Mouse (Mus musculus): ENCODE results near the gene Faf2.
A peak's percentile ranks its signal among the peaks of the same experiment; 100 is the strongest.

Faf2 gene

GRCm38 (mm10) chr13:54683301-54683700, 61.7 kb downstream of the Faf2 start:
- DNase-seq: no peak

GRCm38 (mm10) chr13:54684140-54684896, 62.7 kb downstream of the Faf2 start:
- DNase-seq: peak; percentile 52

GRCm38 (mm10) chr13:54685174-54685573, 63.6 kb downstream of the Faf2 start:
- peak; percentile 62 for DNase-seq

- peak; percentile 57 for DNase-seq
These were observed 64.8 kb downstream of the Faf2 start for GRCm38 (mm10) chr13:54686139-54687053.

- DNase-seq: peak; percentile 78
These were observed 65.5 kb downstream of the Faf2 start for GRCm38 (mm10) chr13:54687096-54687495.

- DNase-seq: peak; percentile 98
These were observed 66.2 kb downstream of the Faf2 start for GRCm38 (mm10) chr13:54687575-54688424.

- peak; percentile 54 for DNase-seq
These were observed 68.7 kb downstream of the Faf2 start for GRCm38 (mm10) chr13:54690151-54690740.

GRCm38 (mm10) chr13:54691737-54692136, 70.2 kb downstream of the Faf2 start:
- DNase-seq: no peak

GRCm38 (mm10) chr13:54692711-54693557, 71.3 kb downstream of the Faf2 start:
- peak; percentile 73 for DNase-seq

- DNase-seq: peak; percentile 99
These were observed 72.2 kb downstream of the Faf2 start, which contains the start of gene Rnf44 for GRCm38 (mm10) chr13:54693558-54694347. Rnf44 (minus strand) TSS chr13:54693907.

GRCm38 (mm10) chr13:54694348-54695060, 72.9 kb downstream of the Faf2 start:
- peak; percentile 94 for DNase-seq

- peak; percentile 59 for DNase-seq
These were observed 74.1 kb downstream of the Faf2 start for GRCm38 (mm10) chr13:54695479-54696230.

- DNase-seq: no peak
These were observed 79.7 kb downstream of the Faf2 start, which contains the start of gene Cdhr2 for GRCm38 (mm10) chr13:54701243-54701642. Cdhr2 (plus strand) TSS chr13:54701461.

GRCm38 (mm10) chr13:54702507-54702906, 80.9 kb downstream of the Faf2 start:
- DNase-seq: no peak

- DNase-seq: no peak
These were observed 83.3 kb downstream of the Faf2 start for GRCm38 (mm10) chr13:54704890-54705289.

GRCm38 (mm10) chr13:54710866-54711265, 89.3 kb downstream of the Faf2 start:
- DNase-seq: no peak

Data from cerebellum, adult 9-10 months (tissue).